Mouse (Mus musculus) adrenal gland, adult 2 months (tissue): ENCODE data around the gene Gm21173. TPM values are rescaled to one million over a fixed set of nuclear protein-coding genes. Genes with fewer than 3 reads are reported as not detected.
"Not testable (repeated sequence)": the region's sequence is repeated elsewhere in the genome, so short reads cannot be mapped to it uniquely, and the experiment has no call there.

ENCODE experiments used
- DNase-seq: peaks from one replicate; pipeline ENCODE4 v3.0.0; 2021
- long read RNA-seq: library from polyadenylated mRNA; stranded (forward); transcript quantifications from one replicate; pipeline ENCODE4 v2.0.0, GENCODE M21; 2021
- polyA plus RNA-seq: library from polyadenylated mRNA; depleted of rRNA; stranded (reverse); fragments of >200 nt; gene quantifications from 2 replicates; pipeline ENCODE4 v1.2.3, GENCODE M21; 2012; rRNA removed
- total RNA-seq, 2 experiments: library from RNA; stranded (reverse); gene quantifications; 2 replicates each; pipeline ENCODE4 v1.2.3; 2021

The Gm21173 gene
- total RNA-seq: not detected
- not detected in 2 replicates for polyA plus RNA-seq
- long read RNA-seq: 0 reads

DNA sequence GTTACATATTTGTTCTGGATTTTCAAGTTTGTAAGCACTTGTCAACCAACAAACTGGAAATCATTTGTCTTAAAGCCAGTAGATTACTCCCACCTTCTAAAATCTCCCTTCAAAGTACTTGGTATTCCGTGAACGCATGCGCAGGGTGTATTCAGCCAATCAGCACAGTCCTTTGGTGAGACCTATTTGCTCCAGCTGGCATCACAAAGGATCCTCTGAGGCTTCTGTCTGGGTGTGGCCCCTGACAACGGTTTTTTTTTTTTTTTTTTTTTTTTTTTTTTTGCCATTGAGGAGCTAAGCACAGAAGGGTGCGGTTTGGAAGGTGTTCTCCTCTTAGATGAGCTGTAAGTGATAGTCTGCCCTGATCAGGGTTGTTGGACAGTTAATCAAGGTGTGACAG lies at the start of gene Gm21173:
TSS of gene Gm21173 (plus strand) at position 301 of the 400 bp plus-strand sequence.
- DNase-seq: not testable (repeated sequence)
